Mouse (Mus musculus) forebrain, embryonic 14.5 days (tissue): ENCODE results near the gene Slc39a11. TPM values are rescaled to one million over a fixed set of nuclear protein-coding genes. Genes with fewer than 3 reads are reported as not detected.
A peak's percentile ranks its signal among the peaks of the same experiment; 100 is the strongest.

Source experiments
- ATAC-seq: fragments of 200-750 bp; cut with Nextera tagmentation; 2 replicates; pipeline ENCODE4 v1.8.0; 2017; ENCODE audit warnings: mild to moderate bottlenecking, moderate library complexity
- DNase-seq: peaks from one replicate; pipeline ENCODE4 v3.0.0-alpha.2; 2015; ENCODE audit warnings: low spot score
- H3K27ac ChIP-seq: fragments of 300-500 bp; sonication (generic); 2 replicates; pipeline ENCODE4 v1.5.1; 2014; ENCODE audit warnings: low read depth, mild to moderate bottlenecking, control low read depth, low read length, moderate library complexity
- H3K27me3 ChIP-seq: fragments of 300-500 bp; sonication (generic); replicated peaks from 2 replicates; pipeline ENCODE4 v1.6.1; 2014; ENCODE audit warnings: low read length, control low read depth, mixed read lengths; ENCODE audit not compliant: control insufficient read depth, insufficient read depth
- H3K36me3 ChIP-seq: fragments of 300-500 bp; sonication (generic); 2 replicates; pipeline ENCODE4 v1.6.1; 2014; ENCODE audit warnings: low read length, control low read depth; ENCODE audit not compliant: control insufficient read depth, insufficient read depth
- H3K4me1 ChIP-seq: fragments of 300-500 bp; sonication (generic); 2 replicates; pipeline ENCODE4 v1.6.1; 2014; ENCODE audit warnings: antibody characterized with exemption, low read length, control low read depth; ENCODE audit not compliant: control insufficient read depth, insufficient read depth
- H3K4me2 ChIP-seq: fragments of 300-500 bp; sonication (generic); 2 replicates; pipeline ENCODE4 v1.6.1; 2014; ENCODE audit warnings: mild to moderate bottlenecking, control low read depth, low read length
- H3K4me3 ChIP-seq: fragments of 300-500 bp; sonication (generic); 2 replicates; pipeline ENCODE4 v1.5.1; 2014; ENCODE audit warnings: low read depth, low read length, control low read depth
- H3K9ac ChIP-seq: fragments of 300-500 bp; sonication (generic); 2 replicates; pipeline ENCODE4 v1.6.1; 2014; ENCODE audit warnings: mild to moderate bottlenecking, low read length, control low read depth, moderate library complexity
- H3K9me3 ChIP-seq: fragments of 300-500 bp; sonication (generic); replicated peaks from 2 replicates; pipeline ENCODE4 v1.6.1; 2016; ENCODE audit warnings: low read length, control low read depth, mixed read lengths; ENCODE audit not compliant: control insufficient read depth
- WGBS: fragments of 180-500 bp; shearing (Covaris S2); extraction: QIAGEN DNeasy Blood & Tissue Kit; methylation state at CpG from one replicate; pipeline ENCODE4 v1.1.7; 2014; 5-methylcytosine and 5-hydroxymethylcytosine counted together
- polyA plus RNA-seq: library from polyadenylated mRNA; unstranded; fragments of >200 nt; fragmentation: Nextera tagmentation; extraction: Ambion mirVana; gene quantifications from 2 replicates; pipeline ENCODE4 v1.2.1, GENCODE M21; 2014

Slc39a11 gene
- polyA plus RNA-seq, 1 experiment from 2014 or later, result 29.5 TPM

- no peak for ATAC-seq
- 90% methylated on average over 8 of the region's 8 CpGs for WGBS
- H3K9ac ChIP-seq, result no peak overlapping the region
- H3K4me3 ChIP-seq, result no peak overlapping the region
- no peaks in the 10 kb centered on the region for H3K9me3 ChIP-seq
- H3K36me3 ChIP-seq, result no peaks in the 10 kb centered on the region; the same call in 1 of the 2 replicates
- H3K27ac ChIP-seq, result no peak overlapping the region
- no peaks in the 10 kb centered on the region for H3K27me3 ChIP-seq
- DNase-seq, result no peak
- no peak overlapping the region for H3K4me2 ChIP-seq
- H3K4me1 ChIP-seq, result peaks cover 9% of the 10 kb centered on the region
Measured at GRCm38 (mm10) chr11:113562326-113562725, 87.6 kb downstream of the Slc39a11 start.

GRCm38 (mm10) chr11:113560150-113560549 lies 89.7 kb downstream of the Slc39a11 start:
- Histone ChIP-seq H3K27me3 (no peaks in the 10 kb centered on the region), H3K4me1 (peaks cover 6% of the 10 kb centered on the region), H3K9me3 (no peaks in the 10 kb centered on the region), H3K27ac (no peak overlapping the region), H3K9ac (no peak overlapping the region), H3K4me3 (no peak overlapping the region), H3K4me2 (no peak overlapping the region), H3K36me3 (no peaks in the 10 kb centered on the region; the same call in 1 of the 2 replicates)
- WGBS, result 81% methylated on average over 4 of the region's 4 CpGs
- ATAC-seq (no peak), DNase-seq (no peak)

- Histone ChIP-seq H3K9me3 (no peaks in the 10 kb centered on the region), H3K27me3 (no peaks in the 10 kb centered on the region), H3K4me3 (no peak overlapping the region), H3K36me3 (no peaks in the 10 kb centered on the region; the same call in 1 of the 2 replicates), H3K27ac (no peak overlapping the region), H3K4me2 (no peak overlapping the region), H3K9ac (no peak overlapping the region), H3K4me1 (peaks cover 8% of the 10 kb centered on the region)
- WGBS, result 66% methylated on average over 12 of the region's 12 CpGs
- ATAC-seq (no peak), DNase-seq (peak; percentile 50)
Measured at GRCm38 (mm10) chr11:113558505-113558904, 91.4 kb downstream of the Slc39a11 start.

DNA sequence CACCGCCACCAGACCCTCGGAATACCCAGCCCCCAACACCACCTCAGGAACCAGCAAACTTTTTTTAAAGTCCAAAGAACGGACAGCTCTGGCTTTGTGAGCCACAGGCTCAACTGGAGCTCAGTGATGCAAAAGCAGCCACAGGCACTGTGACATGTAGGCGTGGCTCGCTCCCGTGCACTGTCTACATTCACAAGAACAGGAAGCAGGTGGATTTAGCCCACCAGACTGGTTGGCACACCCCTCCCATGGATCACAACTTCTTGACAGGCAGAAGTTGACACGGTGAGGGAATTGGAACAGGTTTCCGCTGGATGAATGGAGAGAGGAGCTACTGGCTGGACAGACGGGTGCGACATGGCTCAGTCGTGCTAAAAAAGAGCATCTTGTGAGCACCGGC lies 93.7 kb downstream of the Slc39a11 start:
- Histone ChIP-seq H3K9me3 (no peaks in the 10 kb centered on the region), H3K36me3 (no peaks in the 10 kb centered on the region; the same call in 1 of the 2 replicates), H3K27me3 (no peaks in the 10 kb centered on the region), H3K27ac (no peak overlapping the region), H3K9ac (no peak overlapping the region), H3K4me3 (no peak overlapping the region), H3K4me2 (no peak overlapping the region), H3K4me1 (peaks cover 18% of the 10 kb centered on the region)
- DNase-seq (no peak), ATAC-seq (no peak)
- 84% methylated on average over 12 of the region's 12 CpGs for WGBS

GRCm38 (mm10) chr11:113554701-113555360 lies 95.0 kb downstream of the Slc39a11 start:
- 84% methylated on average over 7 of the region's 7 CpGs for WGBS
- Histone ChIP-seq H3K36me3 (no peaks in the 10 kb centered on the region; the same call in 1 of the 2 replicates), H3K4me3 (no peak overlapping the region), H3K27me3 (no peaks in the 10 kb centered on the region), H3K4me1 (peaks cover 18% of the 10 kb centered on the region), H3K9me3 (no peaks in the 10 kb centered on the region), H3K27ac (peak overlapping the region; percentile 83), H3K4me2 (no peak overlapping the region), H3K9ac (no peak overlapping the region)
- ATAC-seq (no peak), DNase-seq (no peak)

GRCm38 (mm10) chr11:113554194-113554593 lies 95.7 kb downstream of the Slc39a11 start:
- H3K36me3 ChIP-seq, result no peaks in the 10 kb centered on the region; the same call in 1 of the 2 replicates
- peak; percentile 86 for DNase-seq
- no peak overlapping the region for H3K4me3 ChIP-seq
- H3K4me1 ChIP-seq, result peaks cover 18% of the 10 kb centered on the region
- 52% methylated on average over 7 of the region's 7 CpGs for WGBS
- H3K27me3 ChIP-seq, result no peaks in the 10 kb centered on the region
- no peak overlapping the region for H3K4me2 ChIP-seq
- H3K9ac ChIP-seq, result no peak overlapping the region
- no peaks in the 10 kb centered on the region for H3K9me3 ChIP-seq
- peak overlapping the region; percentile 83 for H3K27ac ChIP-seq
- ATAC-seq, result peak; percentile 89

DNA sequence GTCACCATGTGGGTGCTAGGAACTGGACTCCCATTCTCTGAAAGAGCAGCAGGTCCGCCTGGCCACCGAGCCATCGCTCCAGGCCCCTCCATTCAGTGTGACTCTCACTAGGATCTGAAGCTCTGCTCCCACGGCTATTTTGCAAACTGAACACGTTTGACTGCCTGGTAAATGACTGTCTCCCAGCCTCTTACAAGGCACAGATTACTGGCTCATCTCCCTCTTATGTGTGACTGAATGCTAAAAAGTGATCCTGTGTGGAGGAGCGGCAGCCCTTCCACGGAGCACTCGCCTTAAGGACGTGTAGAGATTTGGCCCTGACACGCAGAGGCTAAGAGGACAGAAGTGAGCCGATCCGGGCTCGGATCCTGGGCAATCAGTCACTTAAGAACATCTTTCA lies 96.3 kb downstream of the Slc39a11 start:
- WGBS, result 79% methylated on average over 13 of the region's 13 CpGs
- no peaks in the 10 kb centered on the region for H3K27me3 ChIP-seq
- no peak overlapping the region for H3K4me3 ChIP-seq
- no peak for ATAC-seq
- peak overlapping the region; percentile 83 for H3K27ac ChIP-seq
- H3K9ac ChIP-seq, result no peak overlapping the region
- no peak overlapping the region for H3K4me2 ChIP-seq
- H3K4me1 ChIP-seq, result peaks cover 18% of the 10 kb centered on the region
- H3K36me3 ChIP-seq, result no peaks in the 10 kb centered on the region; the same call in 1 of the 2 replicates
- DNase-seq, result peak; percentile 34
- H3K9me3 ChIP-seq, result no peaks in the 10 kb centered on the region

GRCm38 (mm10) chr11:113552539-113552938 lies 97.3 kb downstream of the Slc39a11 start:
- H3K4me2 ChIP-seq, result no peak overlapping the region
- H3K36me3 ChIP-seq, result no peaks in the 10 kb centered on the region; the same call in 1 of the 2 replicates
- no peak overlapping the region for H3K9ac ChIP-seq
- H3K27me3 ChIP-seq, result no peaks in the 10 kb centered on the region
- peaks cover 18% of the 10 kb centered on the region for H3K4me1 ChIP-seq
- no peak for ATAC-seq
- DNase-seq, result no peak
- peak overlapping the region; percentile 83 for H3K27ac ChIP-seq
- no peak overlapping the region for H3K4me3 ChIP-seq
- H3K9me3 ChIP-seq, result no peaks in the 10 kb centered on the region
- 74% methylated on average over 10 of the region's 10 CpGs for WGBS

- DNase-seq (no peak), ATAC-seq (no peak)
- Histone ChIP-seq H3K27me3 (no peaks in the 10 kb centered on the region), H3K4me3 (no peak overlapping the region), H3K4me2 (no peak overlapping the region), H3K27ac (no peak overlapping the region), H3K9me3 (no peaks in the 10 kb centered on the region), H3K4me1 (no peaks in the 10 kb centered on the region), H3K36me3 (no peaks in the 10 kb centered on the region), H3K9ac (no peak overlapping the region)
- 88% methylated on average over 11 of the region's 11 CpGs for WGBS
Measured at GRCm38 (mm10) chr11:113546217-113546877, 103.5 kb downstream of the Slc39a11 start.
